Mouse (Mus musculus) mouse trophoblast stem cell (cell line): ENCODE results near the gene Gm20547.
"Not testable (repeated sequence)": the region's sequence is repeated elsewhere in the genome, so short reads cannot be mapped to it uniquely, and the experiment has no call there.

Experiments
- in situ Hi-C, 2 experiments: fragments of 300-500 bp; cut with MseI, MboI; formaldehyde crosslinking; loops; 2 replicates in 1 of 2; 3 replicates in 1 of 2; pipeline ENCODE4 v1.15.1; 2025

Gene Gm20547

GRCm38 (mm10) chr17:34881683-34882310, at the start of gene Gm20547:
TSS of gene Gm20547 (minus strand) at chr17:34882042.
- in situ Hi-C loops, result no loop called here

DNA sequence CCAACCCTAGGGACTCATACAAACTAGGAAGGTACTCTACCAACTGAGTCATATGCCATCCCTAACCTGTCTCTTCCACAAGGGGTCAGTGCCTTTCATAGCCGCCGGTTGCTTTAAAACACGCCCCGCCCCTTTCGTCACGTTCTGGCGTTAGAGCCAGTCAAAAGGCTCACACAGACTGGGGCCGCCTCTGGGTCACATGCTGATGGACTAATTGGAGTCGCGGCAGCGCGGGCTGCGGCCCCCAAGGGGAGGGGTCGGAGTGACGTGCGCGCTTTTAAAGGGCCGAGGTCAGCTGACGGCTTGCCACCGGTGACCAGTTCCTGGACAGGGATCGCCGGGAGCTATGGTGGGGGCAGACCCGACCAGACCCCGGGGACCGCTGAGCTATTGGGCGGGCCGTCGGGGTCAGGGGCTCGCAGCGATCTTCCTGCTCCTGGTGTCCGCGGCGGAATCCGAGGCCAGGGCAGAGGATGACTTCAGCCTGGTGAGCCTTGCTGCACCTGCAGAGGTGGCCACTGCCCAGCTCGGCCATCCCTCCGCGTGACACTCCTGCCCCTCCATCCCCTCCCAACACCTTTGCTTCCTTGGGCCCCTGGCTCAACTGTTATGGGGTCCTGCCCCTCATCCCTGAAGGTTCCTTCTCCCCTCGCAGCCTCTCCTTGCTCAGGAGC, 49.4 kb upstream of the Gm20547 start, which contains the start of gene Neu1:
TSS of gene Neu1 (plus strand) at position 193 of the 674 bp plus-strand sequence.
- in situ Hi-C loops, result no loop called here

DNA sequence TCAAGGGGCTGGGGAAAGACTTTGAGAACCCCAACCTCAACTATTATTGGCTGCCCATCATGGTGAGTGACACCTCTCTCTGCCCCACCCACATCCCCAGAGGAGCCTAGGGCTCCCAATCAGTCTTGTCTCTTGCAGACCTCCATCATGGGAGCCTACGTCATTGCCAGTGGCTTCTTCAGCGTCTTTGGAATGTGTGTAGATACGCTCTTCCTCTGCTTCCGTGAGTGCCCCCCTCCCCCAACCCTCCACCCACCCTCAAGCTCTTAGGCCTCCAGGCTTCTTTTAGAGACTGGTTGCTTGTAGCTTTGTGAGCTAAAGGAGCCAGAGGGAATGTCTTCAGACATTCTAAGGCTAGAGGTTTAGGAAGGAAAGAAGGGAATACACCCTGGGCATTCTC, 47.0 kb upstream of the Gm20547 start:
- in situ Hi-C loops, result no loop called here

DNA sequence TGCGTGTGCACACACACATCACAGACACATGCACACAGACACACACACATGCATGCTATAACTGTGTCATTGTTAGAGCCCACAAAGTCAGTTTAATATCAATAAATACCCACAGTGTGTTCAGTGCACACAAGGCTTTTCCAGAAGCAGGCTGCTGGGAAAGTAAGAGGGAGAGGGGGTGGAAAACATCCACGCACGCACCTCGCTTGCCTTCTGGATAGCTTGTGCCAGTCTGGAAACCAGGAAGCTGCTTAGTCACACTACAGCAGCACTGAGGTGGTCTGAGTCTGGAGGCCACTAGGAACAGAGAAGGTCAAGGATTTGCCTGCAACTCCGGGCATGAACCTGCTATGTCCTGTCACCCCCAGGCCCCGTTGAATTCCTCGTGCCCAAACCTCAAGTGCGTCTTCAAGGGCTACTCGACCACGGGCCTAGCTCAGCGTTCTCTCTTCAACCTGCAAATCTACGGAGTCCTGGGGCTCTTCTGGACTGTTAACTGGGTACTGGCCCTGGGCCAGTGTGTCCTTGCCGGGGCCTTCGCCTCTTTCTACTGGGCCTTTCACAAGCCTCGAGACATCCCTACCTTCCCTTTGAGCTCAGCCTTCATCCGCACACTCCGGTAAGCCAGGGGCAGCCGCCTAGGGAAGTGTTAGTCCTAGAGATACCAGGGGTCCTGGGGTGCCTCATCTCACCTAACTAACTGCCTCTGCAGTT, 45.6 kb upstream of the Gm20547 start:
- in situ Hi-C loops, result no loop called here

GRCm38 (mm10) chr17:34924258-34924657, 42.4 kb upstream of the Gm20547 start:
- in situ Hi-C loops, result no loop called here

- in situ Hi-C loops, result no loop called here
Observed at GRCm38 (mm10) chr17:34922939-34923338, 41.1 kb upstream of the Gm20547 start.

GRCm38 (mm10) chr17:34917188-34917587, 35.3 kb upstream of the Gm20547 start:
- in situ Hi-C loops, result no loop called here

- in situ Hi-C loops, result no loop called here
Observed at GRCm38 (mm10) chr17:34916316-34916715, 34.5 kb upstream of the Gm20547 start.

DNA sequence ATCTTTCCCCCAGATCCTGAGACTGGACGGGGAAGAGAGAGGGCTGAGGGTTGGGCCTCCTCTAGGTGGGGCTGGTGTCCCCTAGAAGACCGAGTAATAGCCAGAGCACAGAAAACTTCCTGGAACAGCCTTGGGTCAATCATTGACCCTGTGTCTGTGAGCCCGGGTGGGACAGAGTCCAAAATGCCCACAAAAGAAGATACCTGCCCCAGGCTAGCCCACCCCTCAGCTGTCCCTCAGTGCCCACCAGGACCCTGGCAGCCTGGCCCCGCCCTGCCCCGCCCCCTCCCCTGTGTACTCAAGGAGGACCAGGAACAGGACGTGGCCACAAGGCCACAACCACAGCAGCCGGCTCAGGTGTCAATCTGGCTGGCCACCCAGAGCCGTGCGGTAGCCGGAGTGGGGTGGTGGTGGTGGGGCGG, 33.6 kb upstream of the Gm20547 start:
- in situ Hi-C loops, result no loop called here

DNA sequence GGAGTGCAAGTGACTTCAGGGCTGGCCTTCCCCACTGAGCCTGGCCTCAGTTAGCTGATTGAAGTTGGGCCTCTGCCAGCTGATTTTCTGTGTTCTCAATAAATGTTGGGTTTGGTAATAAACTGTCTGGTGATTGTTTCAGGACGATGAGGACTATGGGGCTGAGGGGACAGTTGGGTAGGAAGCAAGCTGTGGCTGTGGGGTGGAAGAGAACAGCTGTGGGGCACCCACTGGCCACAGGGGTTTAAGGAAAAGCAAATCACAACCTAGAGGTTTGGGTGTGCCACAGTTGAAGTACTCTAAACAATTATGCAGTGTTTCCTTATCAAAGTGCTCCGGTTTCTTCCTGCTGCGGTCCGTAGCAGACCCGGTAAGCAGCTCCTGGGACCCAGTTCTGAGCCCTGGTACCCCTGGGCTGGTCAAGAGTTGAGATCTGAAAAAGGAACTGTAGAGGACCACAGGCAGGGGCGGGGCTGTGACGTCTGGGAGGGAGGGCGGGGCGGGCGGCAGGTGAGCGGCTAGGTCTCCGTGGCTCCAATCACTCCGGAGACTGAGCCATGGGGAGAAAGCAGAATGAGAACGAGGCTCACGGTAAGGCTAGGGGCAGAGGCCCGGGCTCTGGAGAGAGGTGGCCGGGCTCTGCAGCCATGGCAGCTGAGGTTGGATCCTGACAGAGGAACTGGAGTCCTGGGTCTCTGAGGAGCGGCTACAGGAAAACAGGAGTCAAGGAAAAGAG, 32.3 kb upstream of the Gm20547 start, which contains the start of gene Slc44a4:
TSS of gene Slc44a4 (plus strand) at position 537 of the 736 bp plus-strand sequence.
- in situ Hi-C loops, result no loop called here

DNA sequence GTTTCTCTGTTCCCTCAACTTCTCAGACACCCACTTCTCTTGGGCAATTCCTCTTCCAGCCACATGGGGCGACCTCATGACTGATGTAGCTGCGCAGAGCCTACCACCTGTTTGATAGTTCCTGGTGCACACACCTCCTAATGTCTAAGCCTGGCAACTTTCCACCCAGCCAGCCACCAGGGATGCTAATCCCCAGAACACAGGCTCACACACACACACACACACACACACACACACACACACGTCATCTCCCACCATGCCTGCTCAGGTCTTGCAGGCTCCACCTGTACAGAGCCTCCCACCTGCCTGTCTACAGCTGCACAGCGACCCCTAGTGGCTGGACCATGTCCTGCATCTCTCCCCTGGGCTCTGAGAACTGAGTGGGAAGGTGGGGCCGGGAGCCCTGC, 30.1 kb upstream of the Gm20547 start:
- in situ Hi-C loops, result no loop called here

GRCm38 (mm10) chr17:34910982-34911381, 29.1 kb upstream of the Gm20547 start:
- in situ Hi-C loops, result no loop called here

DNA sequence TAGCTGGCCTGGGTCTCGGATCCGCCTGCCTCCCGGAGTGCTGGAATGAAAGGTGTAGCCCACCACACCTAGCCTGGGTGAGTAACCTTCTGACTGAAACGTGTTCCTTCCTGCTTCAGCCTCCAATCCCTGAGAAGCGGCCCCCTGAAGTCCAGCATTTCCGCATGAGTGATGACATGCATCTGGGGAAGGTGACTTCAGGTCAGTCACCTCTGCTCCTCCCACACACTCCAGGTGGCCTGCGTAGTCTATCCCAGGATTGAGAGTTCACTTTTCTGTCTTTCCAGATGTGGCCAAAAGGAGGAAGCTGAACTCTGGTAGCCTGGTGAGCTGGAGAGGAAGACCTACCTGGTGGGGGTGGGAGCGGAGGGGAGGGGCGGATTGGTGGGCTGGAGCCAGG, 21.1 kb upstream of the Gm20547 start:
- in situ Hi-C loops, result no loop called here

- in situ Hi-C loops, result not testable (repeated sequence)
Observed at GRCm38 (mm10) chr17:34901948-34902347, 20.1 kb upstream of the Gm20547 start.

GRCm38 (mm10) chr17:34900826-34901225, 19.0 kb upstream of the Gm20547 start:
- in situ Hi-C loops, result not testable (repeated sequence)

DNA sequence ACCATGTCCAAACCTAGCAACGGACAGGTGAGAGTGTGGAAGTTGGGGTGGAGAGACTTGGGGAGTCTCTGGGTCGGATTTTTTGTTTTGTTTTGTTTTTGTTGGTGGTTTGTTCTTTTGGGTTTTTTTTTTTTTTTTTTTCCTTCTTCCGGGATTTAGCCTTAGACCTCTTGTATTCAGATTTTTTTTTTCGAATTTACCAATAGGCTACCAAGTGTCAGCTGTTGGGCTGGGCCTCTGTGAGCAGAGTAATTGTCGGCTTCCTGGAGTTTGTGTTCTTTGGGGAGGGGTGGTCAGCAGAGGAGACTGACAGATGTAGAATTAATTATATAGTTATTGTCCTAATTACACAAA, 18.0 kb upstream of the Gm20547 start:
- in situ Hi-C loops, result no loop called here

DNA sequence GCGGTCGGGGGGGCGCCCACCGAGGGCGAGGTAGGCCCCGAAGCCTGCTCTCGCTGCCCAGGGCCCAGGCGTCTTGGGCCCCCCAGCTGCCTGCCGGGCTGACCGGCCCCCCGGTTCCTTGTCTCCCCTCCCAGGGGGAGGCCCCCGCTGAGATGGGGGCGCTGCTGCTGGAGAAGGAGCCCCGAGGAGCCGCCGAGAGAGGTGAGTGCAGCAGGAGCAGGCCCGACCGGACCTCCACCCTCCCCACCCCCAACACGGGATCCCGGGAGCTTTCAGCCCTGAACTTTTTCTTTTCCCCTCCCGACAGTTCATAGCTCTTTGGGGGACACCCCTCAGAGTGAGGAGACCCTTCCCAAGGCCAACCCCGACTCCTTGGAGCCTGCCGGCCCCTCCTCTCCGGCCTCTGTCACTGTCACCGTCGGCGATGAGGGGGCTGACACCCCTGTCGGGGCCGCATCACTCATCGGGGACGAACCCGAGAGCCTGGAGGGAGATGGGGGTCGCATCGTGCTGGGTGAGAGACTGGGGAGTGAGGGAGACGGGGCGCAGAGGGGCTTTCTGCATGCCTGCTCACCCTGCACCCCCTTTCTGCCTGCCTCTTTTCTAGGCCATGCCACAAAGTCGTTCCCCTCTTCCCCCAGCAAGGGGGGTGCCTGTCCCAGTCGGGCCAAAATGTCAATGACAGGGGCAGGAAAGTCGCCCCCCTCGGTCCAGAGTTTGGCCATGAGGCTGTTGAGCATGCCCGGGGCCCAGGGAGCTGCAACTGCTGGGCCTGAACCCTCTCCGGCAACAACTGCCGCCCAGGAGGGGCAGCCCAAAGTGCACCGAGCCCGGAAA, 17.4 kb upstream of the Gm20547 start:
- in situ Hi-C loops, result no loop called here

DNA sequence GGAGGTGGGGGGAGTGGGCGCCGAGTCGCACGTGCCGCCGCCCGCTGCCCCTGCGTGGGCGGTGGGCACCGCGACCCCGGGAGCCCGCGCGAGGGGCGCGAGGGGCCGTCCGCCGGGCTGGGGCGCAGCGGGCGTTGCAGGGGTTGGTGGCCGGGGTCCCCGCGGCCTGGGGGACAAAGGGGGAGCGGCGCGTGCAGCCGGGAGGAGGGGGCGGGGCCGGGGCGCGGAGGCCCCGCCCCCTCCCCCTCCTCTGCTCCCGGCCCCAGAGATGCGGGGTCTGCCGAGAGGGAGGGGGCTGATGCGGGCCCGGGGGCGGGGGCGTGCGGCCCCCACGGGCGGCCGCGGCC, 16.8 kb upstream of the Gm20547 start:
- in situ Hi-C loops, result no loop called here

GRCm38 (mm10) chr17:34898160-34898586, 16.3 kb upstream of the Gm20547 start, which contains the start of the genes C2 and Ehmt2:
TSS of gene C2 (minus strand) at chr17:34898265.
TSS of gene Ehmt2 (plus strand) at chr17:34898469.
- in situ Hi-C loops, result no loop called here

GRCm38 (mm10) chr17:34897373-34898159, 15.7 kb upstream of the Gm20547 start:
- in situ Hi-C loops, result no loop called here
